Mouse (Mus musculus) erythroblast, embryonic 14.5 days (primary cell): ENCODE measurements at regions not wholly inside any gene's neighbourhood (a gene's known extent, or its start where the extent isn't known, plus 50 kb on each side); places are given as distances from the start of the nearest gene placed in this dataset.

Experiments
- H3K27me3 ChIP-seq: 2 replicates; pipeline ENCODE4 v1.6.1; 2012; ENCODE audit warnings: inconsistent platforms; ENCODE audit not compliant: control insufficient read depth
- H3K36me3 ChIP-seq: 2 replicates; pipeline ENCODE4 v1.6.1; 2012; ENCODE audit warnings: mild to moderate bottlenecking, inconsistent platforms; ENCODE audit not compliant: control insufficient read depth
- H3K4me1 ChIP-seq: 2 replicates; pipeline ENCODE4 v1.6.1; 2012; ENCODE audit warnings: inconsistent platforms; ENCODE audit not compliant: control insufficient read depth
- H3K4me3 ChIP-seq: replicated peaks from 2 replicates; pipeline ENCODE3; 2012; ENCODE audit warnings: moderate library complexity, mild to moderate bottlenecking, inconsistent platforms
- H3K9me3 ChIP-seq: 2 replicates; pipeline ENCODE4 v1.6.1; 2012; ENCODE audit warnings: low read length, inconsistent platforms, mixed read lengths; ENCODE audit not compliant: control insufficient read depth
- GATA1 ChIP-seq: IDR thresholded peaks from 2 replicates; pipeline ENCODE4 v1.6.1; 2012; ENCODE audit warnings: low read length, inconsistent platforms, mixed read lengths
- TAL1 ChIP-seq: IDR thresholded peaks from 3 replicates; pipeline ENCODE4 v1.6.1; 2012; ENCODE audit warnings: low read length, inconsistent platforms, mixed read lengths

- no peaks in the 10 kb centered on the region; the same call in 1 of the 2 replicates for H3K4me1 ChIP-seq
- H3K4me3 ChIP-seq = no peak overlapping the region
- peaks cover 77% of the 10 kb centered on the region for H3K9me3 ChIP-seq
- H3K36me3 ChIP-seq = no peaks in the 10 kb centered on the region
- peaks cover 25% of the 10 kb centered on the region for H3K27me3 ChIP-seq
- TF ChIP-seq TAL1 (no peak), GATA1 (no peak)
Measured at GRCm38 (mm10) chr12:20231986-20232541, 277.8 kb downstream of the Gm21863 start.

- peaks cover 69% of the 10 kb centered on the region for H3K9me3 ChIP-seq
- no peaks in the 10 kb centered on the region for H3K36me3 ChIP-seq
- H3K27me3 ChIP-seq = peaks cover 25% of the 10 kb centered on the region
- TF ChIP-seq TAL1 = no peak
- no peak overlapping the region for H3K4me3 ChIP-seq
- no peaks in the 10 kb centered on the region; the same call in 1 of the 2 replicates for H3K4me1 ChIP-seq
Measured at GRCm38 (mm10) chr12:20232746-20233453, 278.6 kb downstream of the Gm21863 start.

- peaks cover 68% of the 10 kb centered on the region for H3K9me3 ChIP-seq
- no peak for TF ChIP-seq GATA1
- TF ChIP-seq TAL1 = no peak
- no peaks in the 10 kb centered on the region for H3K36me3 ChIP-seq
- H3K27me3 ChIP-seq = peaks cover 25% of the 10 kb centered on the region
- no peaks in the 10 kb centered on the region; the same call in 1 of the 2 replicates for H3K4me1 ChIP-seq
- H3K4me3 ChIP-seq = no peak overlapping the region
Measured at GRCm38 (mm10) chr12:20233454-20233831, 279.1 kb downstream of the Gm21863 start.

- Histone ChIP-seq H3K9me3 (peaks cover 66% of the 10 kb centered on the region), H3K4me3 (no peak overlapping the region), H3K4me1 (no peaks in the 10 kb centered on the region; the same call in 1 of the 2 replicates), H3K27me3 (peaks cover 25% of the 10 kb centered on the region), H3K36me3 (no peaks in the 10 kb centered on the region)
- TF ChIP-seq TAL1 = no peak
- TF ChIP-seq GATA1 = no peak
Measured at GRCm38 (mm10) chr12:20233871-20234307, 279.6 kb downstream of the Gm21863 start.
